Mouse (Mus musculus): ENCODE measurements around the gene Pzp. TPM values are rescaled to one million over a fixed set of nuclear protein-coding genes. Genes with fewer than 3 reads are reported as not detected.

Pzp gene
- polyA plus RNA-seq, 1 experiment from 2014 or later: 0.34 TPM

DNA sequence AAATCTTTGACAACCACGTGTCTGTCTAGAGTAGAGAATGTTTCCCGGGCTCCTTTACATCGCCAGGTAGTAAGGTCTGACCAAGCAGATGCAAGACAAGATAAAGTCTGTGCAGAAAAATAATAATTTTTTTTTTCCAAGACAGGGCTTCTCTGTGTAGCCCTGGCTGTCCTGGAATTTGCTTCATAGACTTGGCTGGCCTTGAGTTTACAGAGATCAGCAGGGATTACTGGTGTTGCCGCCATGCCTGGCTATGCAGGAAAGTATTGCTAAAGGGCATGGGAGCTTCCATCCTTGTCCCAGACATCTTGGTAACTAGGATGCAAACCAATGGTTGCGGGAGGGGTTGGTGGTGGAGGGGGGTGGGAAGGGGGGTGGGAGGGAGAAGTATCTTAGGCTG, 69.3 kb downstream of the Pzp start:
- H3K27me3 ChIP-seq (replicated peaks): no peaks in the 10 kb centered on the region
- no peak overlapping the region for H3K4me2 ChIP-seq
- WGBS: 76% methylated on average over 5 of the region's 5 CpGs
- H3K4me1 ChIP-seq (replicated peaks): no peaks in the 10 kb centered on the region
- H3K9me3 ChIP-seq (replicated peaks): no peaks in the 10 kb centered on the region
- H3K4me3 ChIP-seq: no peak overlapping the region
- ATAC-seq (ENCODE audit: insufficient number of reproducible peaks, low FRiP score): no peak
- H3K9ac ChIP-seq: no peak overlapping the region
- H3K36me3 ChIP-seq: no peaks in the 10 kb centered on the region
- no peak overlapping the region for H3K27ac ChIP-seq (ENCODE audit: poor library complexity, severe bottlenecking)

DNA sequence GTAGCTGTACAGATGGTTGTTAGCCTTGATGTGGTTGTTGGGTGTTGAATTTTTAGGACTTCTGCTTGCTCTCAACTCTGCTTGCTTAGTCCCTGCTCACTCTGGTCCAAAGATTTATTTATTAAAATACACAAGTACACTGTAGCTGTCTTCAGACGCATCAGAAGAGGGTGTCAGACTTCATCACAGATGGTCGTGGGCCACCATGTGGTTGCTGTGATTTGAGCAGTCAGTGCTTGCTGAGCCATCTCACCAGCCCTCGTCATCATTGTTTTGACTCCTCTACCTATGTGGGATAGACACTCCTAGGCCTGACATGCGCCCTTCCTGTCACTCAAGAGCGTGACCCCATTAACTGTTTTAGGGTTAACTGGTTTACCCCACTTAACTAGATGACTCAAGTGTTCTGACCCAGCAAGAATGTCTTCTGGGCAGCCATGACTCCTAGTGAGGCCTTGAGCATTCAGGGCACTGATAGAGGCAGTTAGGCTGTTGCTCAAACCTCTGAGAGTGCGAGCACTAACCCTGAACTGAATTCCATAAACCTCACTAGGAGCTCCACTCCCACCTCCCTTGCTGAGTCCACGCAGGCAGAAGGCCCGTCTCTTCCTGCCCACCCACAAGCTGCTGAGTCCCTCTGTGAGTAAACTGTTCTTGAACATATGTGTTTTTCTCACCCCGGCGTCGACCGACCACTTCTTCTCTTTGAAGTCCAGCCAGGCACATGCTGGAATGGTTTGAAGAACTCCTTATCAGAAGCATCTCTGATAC, 70.5 kb downstream of the Pzp start:
- H3K4me1 ChIP-seq (replicated peaks): no peaks in the 10 kb centered on the region
- no peak overlapping the region for H3K4me3 ChIP-seq
- no peaks in the 10 kb centered on the region for H3K36me3 ChIP-seq
- no peak overlapping the region for H3K4me2 ChIP-seq
- no peaks in the 10 kb centered on the region for H3K9me3 ChIP-seq (replicated peaks)
- ATAC-seq (ENCODE audit: insufficient number of reproducible peaks, low FRiP score): no peak
- no peak overlapping the region for H3K27ac ChIP-seq (ENCODE audit: poor library complexity, severe bottlenecking)
- no peak overlapping the region for H3K9ac ChIP-seq
- WGBS: 68% methylated on average over 12 of the region's 12 CpGs
- no peaks in the 10 kb centered on the region for H3K27me3 ChIP-seq (replicated peaks)

GRCm38 (mm10) chr6:128447063-128447462, 79.5 kb downstream of the Pzp start:
- Histone ChIP-seq H3K36me3 (no peaks in the 10 kb centered on the region), H3K4me2 (no peak overlapping the region), H3K27me3 (replicated peaks) (no peaks in the 10 kb centered on the region), H3K4me3 (no peak overlapping the region), H3K27ac (ENCODE audit: poor library complexity, severe bottlenecking) (no peak overlapping the region), H3K9ac (no peak overlapping the region), H3K4me1 (replicated peaks) (no peaks in the 10 kb centered on the region), H3K9me3 (replicated peaks) (no peaks in the 10 kb centered on the region)
- no peak for ATAC-seq (ENCODE audit: insufficient number of reproducible peaks, low FRiP score)
- WGBS: 90% methylated on average over 5 of the region's 5 CpGs

GRCm38 (mm10) chr6:128445761-128446535, 80.6 kb downstream of the Pzp start:
- Histone ChIP-seq H3K27me3 (replicated peaks) (no peaks in the 10 kb centered on the region), H3K9me3 (replicated peaks) (no peaks in the 10 kb centered on the region), H3K36me3 (no peaks in the 10 kb centered on the region), H3K9ac (no peak overlapping the region), H3K4me1 (replicated peaks) (no peaks in the 10 kb centered on the region), H3K27ac (ENCODE audit: poor library complexity, severe bottlenecking) (no peak overlapping the region), H3K4me3 (peak overlapping the region; percentile 25), H3K4me2 (peak overlapping the region; percentile 62)
- WGBS: 15% methylated on average over 14 of the region's 14 CpGs
- ATAC-seq (ENCODE audit: insufficient number of reproducible peaks, low FRiP score): peak; percentile 66; the same call in 1 of the 2 replicates

DNA sequence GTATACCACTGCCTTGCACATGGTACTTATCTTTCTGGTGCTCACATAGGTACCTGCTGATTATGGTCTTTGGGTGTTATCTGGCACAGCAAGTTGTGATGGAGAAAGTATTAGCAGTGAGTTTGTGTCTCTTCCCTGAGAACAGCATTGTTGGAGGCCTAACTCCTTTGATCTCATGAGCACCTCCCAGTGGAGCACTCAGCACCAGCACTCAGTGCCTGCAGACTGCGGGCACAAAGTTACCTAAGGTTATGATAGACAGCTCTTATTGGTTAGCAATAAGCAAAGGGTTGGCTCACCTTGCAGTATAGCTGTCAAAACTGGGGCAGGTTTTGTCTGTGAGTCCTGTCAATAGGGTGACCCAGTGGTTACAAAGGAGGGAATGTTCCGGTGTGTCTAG, 86.3 kb downstream of the Pzp start:
- ATAC-seq (ENCODE audit: insufficient number of reproducible peaks, low FRiP score): no peak
- Histone ChIP-seq H3K4me1 (replicated peaks) (peaks cover 24% of the 10 kb centered on the region), H3K4me2 (no peak overlapping the region), H3K27me3 (replicated peaks) (no peaks in the 10 kb centered on the region), H3K36me3 (peaks cover 4% of the 10 kb centered on the region), H3K9me3 (replicated peaks) (no peaks in the 10 kb centered on the region), H3K27ac (ENCODE audit: poor library complexity, severe bottlenecking) (no peak overlapping the region), H3K9ac (no peak overlapping the region), H3K4me3 (no peak overlapping the region)
- WGBS: 95% methylated on average over 2 of the region's 2 CpGs

GRCm38 (mm10) chr6:128438871-128439341, 87.6 kb downstream of the Pzp start:
- 25% methylated on average over 18 of the region's 18 CpGs for WGBS
- Histone ChIP-seq H3K9ac (peak overlapping the region; percentile 68), H3K27ac (ENCODE audit: poor library complexity, severe bottlenecking) (no peak overlapping the region), H3K9me3 (replicated peaks) (no peaks in the 10 kb centered on the region), H3K4me2 (peak overlapping the region; percentile 83), H3K27me3 (replicated peaks) (no peaks in the 10 kb centered on the region), H3K4me3 (peak overlapping the region; percentile 97), H3K4me1 (replicated peaks) (peaks cover 36% of the 10 kb centered on the region), H3K36me3 (peaks cover 17% of the 10 kb centered on the region)
- peak; percentile 52 for ATAC-seq (ENCODE audit: insufficient number of reproducible peaks, low FRiP score)

GRCm38 (mm10) chr6:128438317-128438870, 88.1 kb downstream of the Pzp start, which contains the start of gene Fkbp4:
Fkbp4 (minus strand) TSS chr6:128438677.
- H3K4me2 ChIP-seq: peak within 1 kb of the TSS; percentile 83
- H3K27me3 ChIP-seq (replicated peaks): no peaks in the 10 kb centered on the region
- ATAC-seq (ENCODE audit: insufficient number of reproducible peaks, low FRiP score): peak; percentile 96
- H3K4me3 ChIP-seq: peak within 1 kb of the TSS; percentile 97
- WGBS: under 1% methylated on average over 67 of the region's 67 CpGs
- peak within 1 kb of the TSS; percentile 94 for H3K27ac ChIP-seq (ENCODE audit: poor library complexity, severe bottlenecking)
- peaks cover 37% of the 10 kb centered on the region for H3K4me1 ChIP-seq (replicated peaks)
- H3K9ac ChIP-seq: peak within 1 kb of the TSS; percentile 98
- no peaks in the 10 kb centered on the region for H3K9me3 ChIP-seq (replicated peaks)
- peaks cover 22% of the 10 kb centered on the region for H3K36me3 ChIP-seq

DNA sequence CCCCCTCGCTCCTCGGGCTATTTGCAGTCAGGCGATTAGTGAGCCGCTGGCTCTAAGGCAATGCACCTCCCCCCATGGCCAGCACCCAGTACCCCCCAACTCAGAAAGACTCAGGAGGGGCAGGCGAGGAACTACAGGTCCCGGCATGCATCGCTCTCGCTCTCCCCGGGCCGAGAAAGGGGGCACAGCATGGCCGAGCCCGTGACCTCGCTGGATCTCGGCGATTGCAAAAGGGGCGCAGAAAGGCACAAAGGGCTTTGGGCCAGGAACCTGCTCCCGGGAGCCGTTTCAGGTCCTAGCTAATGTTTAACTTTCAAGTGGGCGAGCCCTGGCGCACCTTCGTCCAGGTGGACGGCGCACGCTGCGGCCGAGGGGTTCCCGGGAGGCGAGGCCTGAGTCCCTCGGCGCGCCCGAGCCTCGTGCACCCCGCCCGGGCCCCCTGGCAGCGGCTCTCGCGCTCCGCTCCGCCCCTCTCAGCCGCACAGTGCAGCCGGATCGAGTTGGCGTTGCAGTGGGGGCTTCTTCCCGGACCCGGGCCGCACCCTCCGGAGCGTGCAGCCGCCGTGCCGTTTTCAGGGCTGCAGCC, 88.7 kb downstream of the Pzp start:
- peak overlapping the region; percentile 83 for H3K4me2 ChIP-seq
- H3K36me3 ChIP-seq: peaks cover 28% of the 10 kb centered on the region
- H3K9ac ChIP-seq: peak overlapping the region; percentile 98
- H3K27ac ChIP-seq (ENCODE audit: poor library complexity, severe bottlenecking): peak overlapping the region; percentile 94
- ATAC-seq (ENCODE audit: insufficient number of reproducible peaks, low FRiP score): peak; percentile 77
- H3K9me3 ChIP-seq (replicated peaks): no peaks in the 10 kb centered on the region
- no peaks in the 10 kb centered on the region for H3K27me3 ChIP-seq (replicated peaks)
- WGBS: under 1% methylated on average over 52 of the region's 52 CpGs
- peak overlapping the region; percentile 97 for H3K4me3 ChIP-seq
- H3K4me1 ChIP-seq (replicated peaks): peaks cover 40% of the 10 kb centered on the region

DNA sequence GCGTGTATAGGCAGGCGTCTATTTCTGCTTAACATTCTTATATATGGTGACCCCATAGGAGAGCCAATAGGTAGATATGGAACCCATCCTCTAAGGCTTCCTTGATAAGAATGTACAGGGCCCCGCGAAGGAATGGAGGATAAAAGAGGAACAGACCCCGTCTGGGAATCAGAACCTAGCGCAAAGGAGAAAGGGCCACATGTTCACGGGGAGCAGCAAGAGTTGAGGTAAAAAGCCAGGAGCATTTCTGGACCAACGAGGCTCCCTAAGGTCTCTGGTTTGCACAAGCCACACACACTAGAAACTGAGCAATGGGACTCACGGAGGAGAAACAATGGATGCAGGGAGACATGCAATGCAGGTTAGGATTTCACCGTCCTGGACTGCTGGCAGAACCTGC, 89.2 kb downstream of the Pzp start:
- H3K9me3 ChIP-seq (replicated peaks): no peaks in the 10 kb centered on the region
- H3K4me3 ChIP-seq: peak overlapping the region; percentile 97
- H3K27ac ChIP-seq (ENCODE audit: poor library complexity, severe bottlenecking): peak overlapping the region; percentile 94
- no peaks in the 10 kb centered on the region for H3K27me3 ChIP-seq (replicated peaks)
- peaks cover 40% of the 10 kb centered on the region for H3K4me1 ChIP-seq (replicated peaks)
- ATAC-seq (ENCODE audit: insufficient number of reproducible peaks, low FRiP score): no peak
- H3K36me3 ChIP-seq: peaks cover 33% of the 10 kb centered on the region
- H3K9ac ChIP-seq: peak overlapping the region; percentile 98
- H3K4me2 ChIP-seq: peak overlapping the region; percentile 83
- 1% methylated on average over 10 of the region's 10 CpGs for WGBS

GRCm38 (mm10) chr6:128436356-128437005, 90.0 kb downstream of the Pzp start:
- ATAC-seq (ENCODE audit: insufficient number of reproducible peaks, low FRiP score): no peak
- peak overlapping the region; percentile 83 for H3K4me2 ChIP-seq
- no peak overlapping the region for H3K27ac ChIP-seq (ENCODE audit: poor library complexity, severe bottlenecking)
- H3K9ac ChIP-seq: 0 out of 2 replicates have a peak overlapping the region, but pooled peaks have one; percentile 98
- H3K4me1 ChIP-seq (replicated peaks): peaks cover 40% of the 10 kb centered on the region
- H3K4me3 ChIP-seq: peak overlapping the region; percentile 97
- WGBS: 83% methylated on average over 8 of the region's 8 CpGs
- no peaks in the 10 kb centered on the region for H3K27me3 ChIP-seq (replicated peaks)
- H3K9me3 ChIP-seq (replicated peaks): no peaks in the 10 kb centered on the region
- peaks cover 41% of the 10 kb centered on the region for H3K36me3 ChIP-seq

Measured in heart, embryonic 12.5 days (tissue).